Mouse (Mus musculus) brain, embryonic 14.5 days (tissue): Measurements from ENCODE around the gene Abcd4.

ENCODE experiments used
- CTCF ChIP-seq: fragments of 200-500 bp; IDR thresholded peaks from 2 replicates; pipeline ENCODE4 v1.5.1; 2012; ENCODE audit warnings: inconsistent platforms, mild to moderate bottlenecking, moderate library complexity, borderline replicate concordance; ENCODE audit not compliant: insufficient read depth, insufficient read length; ENCODE audit errors: extremely low read depth
- POLR2A ChIP-seq: fragments of 200-500 bp; IDR thresholded peaks from 2 replicates; pipeline ENCODE4 v1.6.1; 2012; ENCODE audit warnings: mild to moderate bottlenecking, inconsistent platforms, borderline replicate concordance; ENCODE audit not compliant: poor library complexity, insufficient read depth, insufficient read length, severe bottlenecking; ENCODE audit errors: extremely low read depth

DNA sequence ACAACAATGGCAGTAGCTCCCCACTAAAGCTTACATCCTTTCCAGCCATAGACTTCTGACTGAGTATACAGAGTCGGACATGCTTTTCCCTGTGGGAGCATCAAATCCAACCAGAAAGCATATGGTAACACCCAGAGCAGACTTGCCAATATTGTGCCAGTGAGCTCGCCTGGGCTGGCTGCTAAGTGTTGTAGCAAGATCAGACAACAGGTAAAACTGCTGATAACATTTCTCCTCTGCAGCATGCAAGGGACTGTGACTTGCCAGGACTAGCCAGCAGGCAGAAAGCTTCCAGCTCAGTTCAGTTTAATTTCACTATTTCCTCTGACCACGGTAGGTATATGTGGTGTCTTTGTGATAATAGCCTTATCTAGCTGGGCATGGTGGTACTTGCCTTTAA lies 14.7 kb upstream of the Abcd4 start:
- TF ChIP-seq CTCF (no peak), POLR2A (no peak)
